Mouse (Mus musculus): ENCODE data around the gene Actrt3.
A peak's percentile ranks its signal among the peaks of the same experiment; 100 is the strongest.

The Actrt3 gene

DNA sequence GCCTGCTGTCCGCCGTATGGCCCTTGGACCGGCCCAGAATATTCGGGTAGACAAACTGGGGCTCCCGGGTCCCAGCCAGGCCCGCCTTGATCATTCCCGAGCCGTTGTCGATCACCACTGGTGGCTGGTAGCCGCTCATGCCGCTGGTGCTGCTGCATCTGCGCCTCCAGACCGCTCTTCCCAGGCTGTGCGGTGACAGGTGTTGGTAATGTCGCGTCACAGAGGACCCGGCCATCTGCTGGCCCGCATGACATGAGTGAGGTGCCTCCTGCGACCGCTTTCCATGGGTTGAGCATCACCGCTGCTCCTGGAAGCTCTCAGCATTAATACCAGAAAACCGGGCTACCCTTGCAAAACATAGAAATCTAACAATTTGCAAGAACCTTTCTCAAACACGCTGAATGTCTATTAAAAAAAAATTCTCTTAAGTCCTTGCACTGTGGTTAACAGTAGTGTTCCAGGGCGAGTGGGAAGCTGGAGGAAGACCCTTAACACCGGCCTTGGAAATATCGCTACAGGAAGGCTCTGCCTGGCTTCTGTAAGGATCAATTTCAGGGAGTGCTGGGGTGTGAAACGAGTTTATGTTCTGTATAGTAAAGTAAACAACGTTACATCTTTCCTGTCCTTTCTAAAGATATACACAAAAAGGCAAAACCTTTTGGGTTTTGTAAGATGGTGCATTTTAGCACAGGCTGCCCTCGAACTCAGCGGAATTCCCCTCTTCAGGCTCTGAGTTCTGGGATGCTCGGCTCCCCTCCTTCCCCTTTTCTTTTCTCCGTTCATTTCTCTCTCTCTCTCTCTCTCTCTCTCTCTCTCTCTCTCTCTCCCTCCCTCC lies at the start of gene Actrt3:
Gene Actrt3 (minus strand): TSS at position 229 of the 835 bp plus-strand sequence.
- DNase-seq, result peak; percentile 62

GRCm38 (mm10) chr3:30648466-30648865 lies 48.7 kb upstream of the Actrt3 start:
- DNase-seq, result no peak

- peak; percentile 64 for DNase-seq
Observed at GRCm38 (mm10) chr3:30647440-30648090, 47.8 kb upstream of the Actrt3 start, which contains the start of gene Lrrc34. Gene Lrrc34 (minus strand): TSS chr3:30647869.

GRCm38 (mm10) chr3:30646761-30647160 lies 47.0 kb upstream of the Actrt3 start:
- DNase-seq, result no peak

DNA sequence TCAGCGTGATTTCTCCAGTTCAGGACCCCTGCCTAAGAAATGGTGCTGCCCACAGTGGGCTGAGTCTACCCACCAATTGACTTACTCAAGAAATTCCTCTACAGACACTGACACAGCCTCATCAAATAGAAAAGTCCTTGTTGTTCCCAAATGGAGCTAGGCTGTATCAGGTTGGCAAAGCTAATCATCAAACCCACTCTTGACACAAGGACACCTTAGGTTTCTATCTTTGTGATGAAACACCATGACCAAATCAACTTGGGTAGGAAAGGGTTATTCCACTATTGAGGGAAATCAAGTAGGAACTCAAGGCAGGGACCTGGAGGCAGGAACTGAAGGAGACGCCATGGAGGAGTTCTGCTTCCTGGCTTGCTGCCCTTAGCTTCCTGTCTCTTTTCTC lies 44.5 kb upstream of the Actrt3 start, which contains the start of gene Lrriq4:
Gene Lrriq4 (plus strand): TSS at position 301 of the 400 bp plus-strand sequence.
- no peak for DNase-seq

DNA sequence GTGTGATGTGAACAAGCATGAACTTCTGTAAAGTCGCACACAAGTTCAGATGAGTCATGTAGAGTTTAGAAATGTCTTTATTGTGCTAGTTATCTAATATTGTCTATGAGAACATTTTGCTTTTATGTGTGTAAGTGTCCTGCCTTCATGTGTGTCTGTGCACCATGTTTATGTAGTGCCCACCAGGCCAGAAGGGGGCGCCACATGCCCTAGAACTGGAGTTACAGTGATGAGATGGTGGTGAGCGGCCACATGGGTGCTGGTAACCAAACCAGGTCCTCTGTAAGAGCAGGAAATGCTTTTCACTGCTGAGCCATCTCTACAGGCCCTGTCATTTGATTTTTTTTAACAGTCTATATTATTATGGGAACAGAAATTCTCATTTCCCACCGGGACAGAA lies 35.9 kb upstream of the Actrt3 start:
- peak; percentile 14 for DNase-seq

GRCm38 (mm10) chr3:30633681-30634080 lies 33.9 kb upstream of the Actrt3 start:
- DNase-seq, result no peak

GRCm38 (mm10) chr3:30620132-30620531 lies 20.4 kb upstream of the Actrt3 start:
- DNase-seq, result no peak

DNA sequence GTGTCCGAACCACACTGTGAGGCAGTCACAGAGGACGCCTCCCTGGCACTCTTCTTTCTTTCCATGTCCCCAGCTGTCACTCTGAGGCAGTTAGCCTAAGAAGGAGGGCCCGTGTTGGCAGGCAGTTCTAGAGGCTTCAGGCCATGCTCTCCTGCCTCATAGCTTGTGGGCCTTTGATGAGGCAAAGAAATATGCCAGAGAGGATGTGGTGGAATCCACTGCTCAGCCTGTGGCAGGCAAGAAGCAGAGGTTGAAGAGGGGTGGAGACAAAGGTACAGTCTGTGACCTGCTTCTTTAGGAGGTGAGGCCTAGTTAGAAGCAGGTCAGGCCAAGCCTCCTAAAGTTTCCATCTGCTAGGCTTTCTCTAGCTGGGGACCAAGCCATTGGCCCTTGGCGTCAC lies 11.2 kb upstream of the Actrt3 start:
- DNase-seq, result no peak

GRCm38 (mm10) chr3:30608999-30609398 lies 9.3 kb upstream of the Actrt3 start:
- DNase-seq, result no peak

DNA sequence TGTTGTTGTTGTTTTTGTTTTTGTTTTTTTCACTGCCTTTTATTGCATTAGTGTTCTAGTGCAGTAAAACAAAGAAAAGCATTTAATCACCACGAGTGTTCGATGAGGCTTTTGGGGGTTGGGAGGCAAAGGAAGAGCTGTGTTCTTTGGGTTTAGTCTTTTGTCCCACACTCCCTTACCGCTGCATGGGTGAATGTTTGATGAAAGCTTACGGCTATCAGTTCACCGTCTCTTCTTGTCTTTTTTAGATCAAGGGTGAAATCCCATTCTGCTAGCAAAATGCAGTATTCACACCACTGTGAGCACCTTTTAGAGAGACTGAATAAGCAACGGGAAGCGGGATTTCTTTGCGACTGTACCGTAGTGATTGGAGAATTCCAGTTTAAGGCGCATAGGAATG lies 3.5 kb upstream of the Actrt3 start:
- no peak for DNase-seq

DNA sequence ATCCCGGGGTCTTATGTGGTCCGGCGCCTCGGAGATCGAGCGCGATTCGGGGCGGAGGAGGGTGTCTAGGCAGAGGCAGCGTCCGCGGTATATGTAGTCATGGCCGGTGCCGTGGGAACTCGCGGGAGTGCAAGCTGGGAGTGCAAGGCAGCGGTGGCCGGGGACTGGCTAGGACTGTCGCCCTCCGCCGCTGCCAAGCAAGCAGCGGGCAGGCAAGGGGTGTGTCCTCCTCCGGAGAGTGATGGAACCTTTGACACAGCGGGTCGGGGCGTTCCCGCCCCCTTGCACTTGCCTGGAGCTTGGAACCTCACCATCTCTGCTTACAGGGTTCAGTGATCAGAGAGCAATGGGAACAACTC lies 3.0 kb upstream of the Actrt3 start:
- peak; percentile 86 for DNase-seq

- peak; percentile 92 for DNase-seq
Observed at GRCm38 (mm10) chr3:30602065-30602739, 2.5 kb upstream of the Actrt3 start, which contains the start of gene Mynn. Gene Mynn (plus strand): TSS chr3:30602065.

GRCm38 (mm10) chr3:30601610-30602064 lies 1.9 kb upstream of the Actrt3 start:
- DNase-seq, result no peak

- peak; percentile 91 for DNase-seq
Observed at GRCm38 (mm10) chr3:30601175-30601574, 1.4 kb upstream of the Actrt3 start.

- peak; percentile 35 for DNase-seq
Observed at GRCm38 (mm10) chr3:30600717-30601116, 978 bp upstream of the Actrt3 start.

- no peak for DNase-seq
Observed at GRCm38 (mm10) chr3:30597271-30597670, 2.5 kb downstream of the Actrt3 start.

GRCm38 (mm10) chr3:30595111-30595832 lies 4.5 kb downstream of the Actrt3 start:
- peak; percentile 52 for DNase-seq

DNA sequence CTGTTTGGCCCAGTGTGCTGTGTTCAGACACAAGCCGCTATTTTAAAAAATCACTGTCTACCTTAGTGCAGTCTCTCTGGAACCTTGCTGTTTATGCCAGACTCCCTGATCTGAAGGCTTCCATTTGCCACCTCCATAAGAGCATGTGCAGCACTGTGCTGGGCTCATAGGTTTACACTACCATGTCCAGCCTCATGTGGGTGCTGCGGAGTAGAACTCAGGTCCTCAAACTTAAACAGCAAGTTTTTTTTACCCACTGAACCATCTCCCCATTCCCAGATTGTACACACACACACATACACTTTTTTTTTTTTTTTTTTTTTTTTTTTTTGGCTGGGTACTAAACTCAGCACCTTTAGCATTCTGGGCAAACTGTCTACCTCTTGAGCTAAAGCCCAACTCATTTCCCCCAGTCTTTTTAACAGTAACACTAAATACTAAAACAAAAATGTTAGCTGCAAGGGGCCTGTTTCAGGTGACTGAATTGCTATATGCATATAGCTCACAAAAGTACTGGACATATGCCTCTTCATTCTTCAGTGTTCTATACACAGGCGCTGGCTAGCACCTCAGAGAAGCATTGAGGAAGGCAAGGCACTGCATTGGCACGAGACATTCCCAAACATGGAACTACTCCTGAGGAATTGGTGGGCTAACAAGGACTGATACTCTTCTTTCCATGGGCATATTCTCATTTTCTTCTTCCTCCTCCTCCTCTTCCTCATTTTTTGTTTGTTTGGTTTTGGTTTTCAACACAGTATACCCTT lies 5.8 kb downstream of the Actrt3 start:
- DNase-seq, result peak; percentile 20

- peak; percentile 33 for DNase-seq
Observed at GRCm38 (mm10) chr3:30592418-30592853, 7.3 kb downstream of the Actrt3 start.

DNA sequence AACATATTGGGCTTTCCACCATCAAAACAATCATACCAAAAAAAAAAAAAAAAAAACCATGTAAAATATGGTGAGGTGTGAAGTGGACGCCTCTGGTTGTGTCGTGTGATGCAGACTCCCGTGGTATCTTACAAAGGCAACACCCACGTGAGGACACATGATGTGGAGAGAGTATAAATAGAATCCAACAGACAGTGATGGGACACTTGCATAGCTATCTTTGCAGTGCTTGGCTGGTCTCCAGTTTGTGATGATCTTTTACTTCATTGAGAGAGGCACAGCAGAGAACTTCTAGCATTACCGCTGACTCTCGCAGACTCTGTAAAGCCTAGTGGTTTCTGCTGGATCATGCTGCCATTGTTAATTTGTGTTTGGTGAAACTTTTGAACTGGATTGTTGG lies 10.9 kb downstream of the Actrt3 start:
- no peak for DNase-seq

DNA sequence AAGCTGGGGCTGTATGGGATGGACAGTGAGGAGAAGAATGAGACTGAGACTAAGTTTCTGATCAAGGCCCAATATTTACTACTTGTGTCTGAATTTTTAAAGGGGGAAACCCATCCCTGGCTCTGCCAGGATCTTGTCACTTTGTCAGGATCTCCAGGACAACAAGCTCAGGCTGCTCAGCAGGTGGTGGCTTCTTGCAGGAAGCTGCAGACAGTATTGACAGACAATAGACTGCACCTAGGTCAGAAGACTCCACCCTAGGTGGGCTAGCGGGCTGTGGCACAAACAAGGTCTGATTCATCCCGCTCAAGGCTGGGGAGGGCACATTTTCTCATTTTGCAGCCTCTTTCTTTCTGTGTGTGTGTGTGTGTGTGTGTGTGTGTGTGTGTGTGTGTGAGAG lies 26.2 kb downstream of the Actrt3 start:
- no peak for DNase-seq

Data from liver (tissue).